Mouse (Mus musculus) thymus, adult 2 months (tissue): ENCODE measurements around the gene Prkn.

Source experiments
- CTCF ChIP-seq: fragments of 200-500 bp; IDR thresholded peaks from 2 replicates; pipeline ENCODE4 v1.5.1; 2012; ENCODE audit warnings: mild to moderate bottlenecking, control low read depth, low read length, moderate library complexity, borderline replicate concordance; ENCODE audit not compliant: control insufficient read depth, poor library complexity, insufficient read depth; ENCODE audit errors: extremely low read depth
- POLR2A ChIP-seq: fragments of 200-500 bp; IDR thresholded peaks from 2 replicates; pipeline ENCODE4 v1.6.1; 2012; ENCODE audit warnings: mild to moderate bottlenecking, low read length, control low read depth, moderate library complexity; ENCODE audit not compliant: control insufficient read depth, poor library complexity, insufficient read depth; ENCODE audit errors: extremely low read depth

GRCm38 (mm10) chr17:11352778-11353552, 512.8 kb downstream of the Prkn start:
- TF ChIP-seq CTCF = no peak
- no peak for TF ChIP-seq POLR2A
